Mouse (Mus musculus) intestine, embryonic 16.5 days (tissue): Measurements from ENCODE around the gene Mfap2. TPM values are rescaled to one million over a fixed set of nuclear protein-coding genes. Genes with fewer than 3 reads are reported as not detected.
A peak's percentile ranks its signal among the peaks of the same experiment; 100 is the strongest.

Source experiments
- ATAC-seq: fragments of 200-750 bp; cut with Nextera tagmentation; 2 replicates; pipeline ENCODE4 v1.8.0; 2017; ENCODE audit warnings: moderate TSS enrichment, moderate library complexity
- H3K27ac ChIP-seq: fragments of 300-500 bp; sonication (generic); 2 replicates; pipeline ENCODE4 v1.5.1; 2014; ENCODE audit warnings: mild to moderate bottlenecking, low read length
- H3K27me3 ChIP-seq: fragments of 300-500 bp; sonication (generic); replicated peaks from 2 replicates; pipeline ENCODE4 v1.6.1; 2014; ENCODE audit warnings: low read length, control low read depth, mixed read lengths; ENCODE audit not compliant: control insufficient read depth, insufficient read depth
- H3K36me3 ChIP-seq: fragments of 300-500 bp; sonication (generic); 2 replicates; pipeline ENCODE4 v1.6.1; 2014; ENCODE audit warnings: low read length, control low read depth; ENCODE audit not compliant: control insufficient read depth, insufficient read depth
- H3K4me1 ChIP-seq: fragments of 300-500 bp; sonication (generic); 2 replicates; pipeline ENCODE4 v1.6.1; 2014; ENCODE audit warnings: low read length, control low read depth, mixed read lengths; ENCODE audit not compliant: control insufficient read depth, insufficient read depth
- H3K4me2 ChIP-seq: fragments of 300-500 bp; sonication (generic); 2 replicates; pipeline ENCODE4 v1.6.1; 2014; ENCODE audit warnings: low read depth, low read length, control low read depth
- H3K4me3 ChIP-seq: fragments of 300-500 bp; sonication (generic); 2 replicates; pipeline ENCODE4 v1.5.1; 2014; ENCODE audit warnings: mild to moderate bottlenecking, low read length
- H3K9ac ChIP-seq: fragments of 300-500 bp; sonication (generic); 2 replicates; pipeline ENCODE4 v1.6.1; 2014; ENCODE audit warnings: low read depth, low read length
- H3K9me3 ChIP-seq: fragments of 300-500 bp; sonication (generic); 2 replicates; pipeline ENCODE4 v1.6.1; 2016; ENCODE audit warnings: low read length, control low read depth; ENCODE audit not compliant: control insufficient read depth
- WGBS: fragments of 180-500 bp; shearing (Covaris S2); extraction: QIAGEN DNeasy Blood & Tissue Kit; methylation state at CpG from one replicate; pipeline ENCODE4 v1.1.7; 2014; 5-methylcytosine and 5-hydroxymethylcytosine counted together
- polyA plus RNA-seq: library from polyadenylated mRNA; unstranded; fragments of >200 nt; fragmentation: Nextera tagmentation; extraction: Ambion mirVana; gene quantifications from 2 replicates; pipeline ENCODE4 v1.2.1, GENCODE M21; 2015

Gene Mfap2
- polyA plus RNA-seq, 1 experiment from 2014 or later: 334 TPM

DNA sequence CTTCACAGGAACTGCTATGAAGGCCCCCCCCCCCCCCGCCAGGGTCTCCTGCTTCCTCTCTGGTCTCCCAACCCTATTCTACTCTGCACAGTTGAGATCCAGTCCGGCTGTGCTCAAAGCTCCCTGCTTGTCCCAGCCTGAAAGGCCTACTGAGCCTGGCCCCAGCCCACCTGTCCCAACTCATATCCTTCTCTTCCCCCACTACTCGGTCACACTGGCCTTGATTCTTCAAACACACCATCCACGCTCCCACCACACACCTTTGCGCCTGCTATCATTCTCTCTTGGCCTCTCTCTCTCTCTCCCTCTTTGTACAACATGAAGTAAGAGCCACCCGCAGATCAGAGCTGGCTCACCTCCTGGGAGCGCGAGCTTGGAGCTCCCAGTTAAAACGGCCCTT lies 48.6 kb downstream of the Mfap2 start:
- WGBS: 77% methylated on average over 9 of the region's 9 CpGs
- Histone ChIP-seq H3K4me2 (no peak overlapping the region), H3K27ac (no peak overlapping the region), H3K36me3 (no peaks in the 10 kb centered on the region), H3K9ac (0 out of 2 replicates have a peak overlapping the region, but pooled peaks have one; percentile 7), H3K4me3 (no peak overlapping the region), H3K4me1 (peaks cover 12% of the 10 kb centered on the region), H3K9me3 (no peaks in the 10 kb centered on the region), H3K27me3 (no peaks in the 10 kb centered on the region)
- no peak for ATAC-seq

DNA sequence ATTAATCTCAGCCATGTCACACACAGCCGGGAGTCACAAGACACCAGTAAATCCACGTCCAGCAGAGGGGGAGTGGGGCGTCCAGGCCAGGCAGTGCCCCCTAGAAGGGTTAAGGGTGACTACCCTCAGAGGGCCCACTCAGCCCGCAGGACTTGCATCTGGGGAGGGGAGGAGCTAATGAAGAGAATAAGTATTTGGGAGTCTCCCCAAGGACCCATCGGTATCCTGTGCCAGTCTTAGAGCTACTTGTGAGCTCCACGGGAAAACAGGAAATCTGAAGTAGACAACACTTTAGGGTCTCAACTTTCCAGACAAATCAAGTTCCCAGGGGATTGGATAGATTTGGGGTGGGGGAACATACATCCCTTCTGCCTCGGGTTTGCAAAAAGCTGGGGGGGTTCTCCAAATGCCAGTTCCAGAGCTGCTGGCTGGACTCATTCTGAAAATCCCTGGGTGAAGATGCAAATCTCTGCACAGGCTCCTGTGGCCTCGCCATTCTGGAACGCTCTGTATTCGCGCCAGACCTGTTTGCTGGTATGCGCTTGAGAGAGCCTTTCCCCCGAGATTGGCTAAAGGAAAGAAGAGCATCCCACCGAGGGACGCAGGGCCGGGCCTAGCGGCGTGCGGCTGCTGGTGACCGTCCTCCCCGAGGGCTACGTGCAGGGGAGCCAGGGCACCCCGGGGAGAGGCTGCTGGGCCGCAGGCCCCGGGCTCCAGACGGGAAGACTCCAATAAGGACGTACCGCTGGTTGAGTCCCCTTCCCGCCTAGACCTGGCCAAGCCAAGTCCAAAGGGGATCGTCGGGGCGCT lies 49.6 kb downstream of the Mfap2 start:
- H3K4me3 ChIP-seq: peak overlapping the region; percentile 75
- H3K27me3 ChIP-seq: no peaks in the 10 kb centered on the region
- peak; percentile 74 for ATAC-seq
- peaks cover 10% of the 10 kb centered on the region for H3K4me1 ChIP-seq
- H3K4me2 ChIP-seq: peak overlapping the region; percentile 87
- 2% methylated on average over 32 of the region's 32 CpGs for WGBS
- H3K36me3 ChIP-seq: 0 out of 2 replicates have a peak, but pooled peaks cover 2% of the 10 kb centered on the region
- peak overlapping the region; percentile 77 for H3K9ac ChIP-seq
- H3K9me3 ChIP-seq: no peaks in the 10 kb centered on the region
- H3K27ac ChIP-seq: peak overlapping the region; percentile 83

GRCm38 (mm10) chr4:141060426-141061301 lies 50.4 kb downstream of the Mfap2 start, which contains the start of gene Crocc:
Gene Crocc, minus strand, starts transcription at chr4:141060550.
- H3K4me2 ChIP-seq: peak within 1 kb of the TSS; percentile 87
- H3K4me3 ChIP-seq: peak within 1 kb of the TSS; percentile 75
- H3K27me3 ChIP-seq: no peaks in the 10 kb centered on the region
- under 1% methylated on average over 77 of the region's 77 CpGs for WGBS
- H3K27ac ChIP-seq: peak within 1 kb of the TSS; percentile 90
- peak within 1 kb of the TSS; percentile 77 for H3K9ac ChIP-seq
- H3K4me1 ChIP-seq: peaks cover 10% of the 10 kb centered on the region
- no peaks in the 10 kb centered on the region for H3K9me3 ChIP-seq
- 0 out of 2 replicates have a peak, but pooled peaks cover 2% of the 10 kb centered on the region for H3K36me3 ChIP-seq
- peak; percentile 95 for ATAC-seq

- H3K27me3 ChIP-seq: no peaks in the 10 kb centered on the region
- H3K27ac ChIP-seq: no peak overlapping the region
- no peak overlapping the region for H3K4me2 ChIP-seq
- 84% methylated on average over 4 of the region's 4 CpGs for WGBS
- no peak overlapping the region for H3K9ac ChIP-seq
- no peaks in the 10 kb centered on the region for H3K9me3 ChIP-seq
- ATAC-seq: no peak
- H3K4me1 ChIP-seq: peaks cover 7% of the 10 kb centered on the region
- no peak overlapping the region for H3K4me3 ChIP-seq
- H3K36me3 ChIP-seq: peaks cover 17% of the 10 kb centered on the region
Measured at GRCm38 (mm10) chr4:141064104-141064659, 54.0 kb downstream of the Mfap2 start.

DNA sequence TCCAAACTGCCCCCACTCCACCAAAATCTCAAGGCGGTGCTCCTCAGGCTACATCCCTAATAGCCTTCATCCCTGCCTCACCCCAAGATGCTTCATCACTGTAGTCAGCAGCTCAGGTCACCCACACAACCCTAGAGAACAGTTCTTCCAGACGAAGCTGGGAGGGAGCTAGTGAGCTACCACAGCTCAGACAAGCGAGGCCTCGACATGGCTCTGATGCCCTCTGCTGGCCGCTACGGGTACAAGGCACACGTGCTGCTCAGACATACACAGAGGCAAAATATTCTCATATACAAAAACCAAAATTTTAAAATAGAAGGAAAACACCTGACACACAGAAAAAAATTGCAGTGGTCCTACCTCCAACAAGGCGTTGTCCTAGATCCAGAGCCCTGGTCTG lies 54.9 kb downstream of the Mfap2 start:
- H3K4me1 ChIP-seq: no peaks in the 10 kb centered on the region
- H3K27ac ChIP-seq: no peak overlapping the region
- no peak overlapping the region for H3K4me2 ChIP-seq
- H3K4me3 ChIP-seq: no peak overlapping the region
- 6% methylated on average over 8 of the region's 8 CpGs for WGBS
- no peak for ATAC-seq
- no peaks in the 10 kb centered on the region for H3K27me3 ChIP-seq
- H3K9ac ChIP-seq: no peak overlapping the region
- H3K9me3 ChIP-seq: no peaks in the 10 kb centered on the region
- H3K36me3 ChIP-seq: peaks cover 21% of the 10 kb centered on the region

Other genes starting within 250 kb of the Mfap2 start
- gene Padi4, start 236.2 kb upstream of the Mfap2 start, polyA plus RNA-seq: 4.4 and 5.9 TPM in 2 replicates
- gene Padi3, start 199.8 kb upstream of the Mfap2 start, polyA plus RNA-seq: 0.51 and 0.56 TPM in 2 replicates
- gene Padi1, start 164.6 kb upstream of the Mfap2 start, polyA plus RNA-seq: 0.28 and 0.43 TPM in 2 replicates
- gene Padi2, start 104.1 kb upstream of the Mfap2 start, polyA plus RNA-seq: 3.0 and 3.5 TPM in 2 replicates
- 671 and 689 TPM in 2 replicates for gene Sdhb, start 49.2 kb upstream of the Mfap2 start, polyA plus RNA-seq
- 29.3 and 31.5 TPM in 2 replicates for gene Atp13a2, start 23.5 kb upstream of the Mfap2 start, polyA plus RNA-seq
- gene Crocc, start 50.1 kb downstream of the Mfap2 start, polyA plus RNA-seq: 2.2 and 3.5 TPM in 2 replicates
- gene Necap2, start 67.9 kb downstream of the Mfap2 start, polyA plus RNA-seq: 79.6 and 82.0 TPM in 2 replicates
- gene Spata21, start 77.9 kb downstream of the Mfap2 start, polyA plus RNA-seq: 0.22 TPM in 1 of 2 replicates, not detected in the other
- gene Szrd1, start 129.4 kb downstream of the Mfap2 start, polyA plus RNA-seq: 44.4 and 46.4 TPM in 2 replicates
- gene Fbxo42, start 137.5 kb downstream of the Mfap2 start, polyA plus RNA-seq: 17.9 and 18.5 TPM in 2 replicates
- gene Rsg1, start 203.5 kb downstream of the Mfap2 start, polyA plus RNA-seq: 4.2 and 5.1 TPM in 2 replicates
- gene Arhgef19, start 229.1 kb downstream of the Mfap2 start, polyA plus RNA-seq: 15.0 and 15.1 TPM in 2 replicates